Mouse (Mus musculus): ENCODE results near the gene Rnf227. TPM values are rescaled to one million over a fixed set of nuclear protein-coding genes. Genes with fewer than 3 reads are reported as not detected.

Gene Rnf227
- polyA plus RNA-seq, 1 experiment, result 2.5 TPM

DNA sequence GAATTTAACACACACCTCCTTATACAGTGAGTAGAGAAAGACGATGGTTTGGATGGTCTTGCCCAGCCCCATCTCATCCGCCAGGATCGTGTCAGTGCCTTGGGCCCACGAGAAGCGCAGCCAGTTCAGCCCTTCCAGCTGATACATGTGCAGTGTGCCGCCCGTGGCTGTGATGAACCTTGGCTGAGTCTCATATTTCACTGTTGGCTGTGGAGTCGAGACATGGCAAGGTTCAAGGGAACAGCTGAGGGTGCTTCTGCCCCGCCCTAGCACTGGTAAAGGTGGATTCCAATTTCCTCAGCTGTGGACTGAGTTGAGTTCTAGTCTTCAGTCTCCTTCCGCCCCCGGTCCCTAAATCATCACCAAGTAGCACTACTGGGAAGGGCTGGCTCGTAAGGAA is 17.4 kb downstream of the Rnf227 start:
- H3K36me3 ChIP-seq (ENCODE audit: control insufficient read depth, insufficient read depth), result peaks cover 46% of the 10 kb centered on the region
- no peaks in the 10 kb centered on the region for H3K27me3 ChIP-seq (ENCODE audit: control insufficient read depth, insufficient read depth, insufficient read length)
- H3K79me2 ChIP-seq (ENCODE audit: control insufficient read depth, insufficient read depth), result no peaks in the 10 kb centered on the region
- peak overlapping the region; percentile 66 for H3K4me2 ChIP-seq (ENCODE audit: low read depth)
- H3ac ChIP-seq (ENCODE audit: control insufficient read depth, insufficient read length), result no peak overlapping the region
- TF ChIP-seq TCF3 (IDR thresholded peaks at IDR 0.05; ENCODE audit: insufficient read length, low read depth) (peak; percentile 12), REST (IDR thresholded peaks at IDR 0.05; ENCODE audit: insufficient read depth, insufficient read length) (no peak), USF1 (IDR thresholded peaks at IDR 0.05; ENCODE audit: low read depth) (no peak), TCF12 (IDR thresholded peaks at IDR 0.05; ENCODE audit: insufficient read depth, poor library complexity, severe bottlenecking) (peak; percentile 77), POLR2A (IDR thresholded peaks at IDR 0.05; ENCODE audit: insufficient read length, low read depth) (peak; percentile 60), E2F4 (IDR thresholded peaks at IDR 0.05; ENCODE audit: insufficient read depth) (no peak), MYOD1 (IDR thresholded peaks at IDR 0.05; ENCODE audit: control insufficient read depth in 1 of 3, insufficient read length in 2 of 3, low read depth in 2 of 3) (peak; percentile 40 to 95 (median 85)), SRF (IDR thresholded peaks at IDR 0.05; ENCODE audit: control insufficient read depth, insufficient read length, low read depth) (no peak), MYOG (IDR thresholded peaks at IDR 0.05; ENCODE audit: control insufficient read depth in 1 of 3, insufficient read depth in 1 of 3, insufficient read length in 2 of 3, low read depth in 2 of 3) (peak; percentile 76 to 96 (median 80)), POLR2AphosphoS2 (IDR thresholded peaks at IDR 0.05; ENCODE audit: insufficient read length, low read depth) (peak; percentile 20), CEBPB (IDR thresholded peaks at IDR 0.05; ENCODE audit: insufficient read depth, poor library complexity, severe bottlenecking) (no peak), MAX (IDR thresholded peaks at IDR 0.05; ENCODE audit: low read depth) (no peak)
- peak overlapping the region; percentile 8 for H3K4me3 ChIP-seq

DNA sequence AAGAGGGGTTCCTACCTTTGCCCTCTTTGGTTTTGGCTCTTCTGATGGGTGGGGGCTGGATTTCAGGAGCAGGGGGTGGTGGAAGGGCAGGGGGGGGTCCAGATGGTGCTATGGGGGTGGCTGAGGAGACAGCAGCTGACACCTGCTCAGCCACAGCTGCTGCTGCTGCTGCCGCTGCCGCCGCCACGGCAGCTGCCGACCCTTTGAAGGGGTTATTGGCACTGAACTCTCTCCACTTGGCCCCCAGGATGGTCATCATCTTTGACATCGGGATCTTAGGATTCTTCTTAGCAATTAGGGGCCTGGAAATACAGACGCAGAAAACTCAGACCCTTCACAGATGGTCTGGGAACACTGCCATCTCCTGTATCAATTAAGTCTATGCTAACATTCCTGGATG is 21.8 kb downstream of the Rnf227 start:
- Histone ChIP-seq H3K4me3 (no peak overlapping the region), H3K27me3 (ENCODE audit: control insufficient read depth, insufficient read depth, insufficient read length) (no peaks in the 10 kb centered on the region), H3K79me2 (ENCODE audit: control insufficient read depth, insufficient read depth) (peaks cover 13% of the 10 kb centered on the region), H3K4me2 (ENCODE audit: low read depth) (peak overlapping the region; percentile 3), H3K36me3 (ENCODE audit: control insufficient read depth, insufficient read depth) (peaks cover 21% of the 10 kb centered on the region), H3ac (ENCODE audit: control insufficient read depth, insufficient read length) (no peak overlapping the region)
- TF ChIP-seq POLR2AphosphoS2 (IDR thresholded peaks at IDR 0.05; ENCODE audit: insufficient read length, low read depth) (no peak), POLR2A (IDR thresholded peaks at IDR 0.05; ENCODE audit: insufficient read length, low read depth) (no peak), TCF12 (IDR thresholded peaks at IDR 0.05; ENCODE audit: insufficient read depth, poor library complexity, severe bottlenecking) (peak; percentile 86), TCF3 (IDR thresholded peaks at IDR 0.05; ENCODE audit: insufficient read length, low read depth) (peak; percentile 98), MYOG (IDR thresholded peaks at IDR 0.05; ENCODE audit: control insufficient read depth in 1 of 3, insufficient read depth in 1 of 3, insufficient read length in 2 of 3, low read depth in 2 of 3) (peak in 2 of 3 experiments; percentile 96 to 97), USF1 (IDR thresholded peaks at IDR 0.05; ENCODE audit: low read depth) (no peak), MAX (IDR thresholded peaks at IDR 0.05; ENCODE audit: low read depth) (no peak), SRF (IDR thresholded peaks at IDR 0.05; ENCODE audit: control insufficient read depth, insufficient read length, low read depth) (no peak), MYOD1 (IDR thresholded peaks at IDR 0.05; ENCODE audit: control insufficient read depth in 1 of 3, insufficient read length in 2 of 3, low read depth in 2 of 3) (peak in 2 of 3 experiments; percentile 98 to 99), CEBPB (IDR thresholded peaks at IDR 0.05; ENCODE audit: insufficient read depth, poor library complexity, severe bottlenecking) (no peak), REST (IDR thresholded peaks at IDR 0.05; ENCODE audit: insufficient read depth, insufficient read length) (no peak), E2F4 (IDR thresholded peaks at IDR 0.05; ENCODE audit: insufficient read depth) (no peak)

- no peak overlapping the region for H3ac ChIP-seq (ENCODE audit: control insufficient read depth, insufficient read length)
- no peaks in the 10 kb centered on the region for H3K27me3 ChIP-seq (ENCODE audit: control insufficient read depth, insufficient read depth, insufficient read length)
- H3K79me2 ChIP-seq (ENCODE audit: control insufficient read depth, insufficient read depth), result peaks cover 13% of the 10 kb centered on the region
- no peak for TF ChIP-seq REST (IDR thresholded peaks at IDR 0.05; ENCODE audit: insufficient read depth, insufficient read length)
- TF ChIP-seq MYOD1 (IDR thresholded peaks at IDR 0.05; ENCODE audit: control insufficient read depth in 1 of 3, insufficient read length in 2 of 3, low read depth in 2 of 3), result no peak
- no peak for TF ChIP-seq POLR2A (IDR thresholded peaks at IDR 0.05; ENCODE audit: insufficient read length, low read depth)
- no peak for TF ChIP-seq TCF12 (IDR thresholded peaks at IDR 0.05; ENCODE audit: insufficient read depth, poor library complexity, severe bottlenecking)
- TF ChIP-seq TCF3 (IDR thresholded peaks at IDR 0.05; ENCODE audit: insufficient read length, low read depth), result no peak
- TF ChIP-seq USF1 (IDR thresholded peaks at IDR 0.05; ENCODE audit: low read depth), result no peak
- no peak for TF ChIP-seq CEBPB (IDR thresholded peaks at IDR 0.05; ENCODE audit: insufficient read depth, poor library complexity, severe bottlenecking)
- no peak for TF ChIP-seq POLR2AphosphoS2 (IDR thresholded peaks at IDR 0.05; ENCODE audit: insufficient read length, low read depth)
- TF ChIP-seq MYOG (IDR thresholded peaks at IDR 0.05; ENCODE audit: control insufficient read depth in 1 of 3, insufficient read depth in 1 of 3, insufficient read length in 2 of 3, low read depth in 2 of 3), result no peak
- no peak for TF ChIP-seq E2F4 (IDR thresholded peaks at IDR 0.05; ENCODE audit: insufficient read depth)
- no peak for TF ChIP-seq SRF (IDR thresholded peaks at IDR 0.05; ENCODE audit: control insufficient read depth, insufficient read length, low read depth)
- TF ChIP-seq MAX (IDR thresholded peaks at IDR 0.05; ENCODE audit: low read depth), result no peak
- no peak overlapping the region for H3K4me3 ChIP-seq
- peaks cover 18% of the 10 kb centered on the region for H3K36me3 ChIP-seq (ENCODE audit: control insufficient read depth, insufficient read depth)
- H3K4me2 ChIP-seq (ENCODE audit: low read depth), result peak overlapping the region; percentile 3
These were observed 22.2 kb downstream of the Rnf227 start for GRCm38 (mm10) chr11:69362479-69362878.

DNA sequence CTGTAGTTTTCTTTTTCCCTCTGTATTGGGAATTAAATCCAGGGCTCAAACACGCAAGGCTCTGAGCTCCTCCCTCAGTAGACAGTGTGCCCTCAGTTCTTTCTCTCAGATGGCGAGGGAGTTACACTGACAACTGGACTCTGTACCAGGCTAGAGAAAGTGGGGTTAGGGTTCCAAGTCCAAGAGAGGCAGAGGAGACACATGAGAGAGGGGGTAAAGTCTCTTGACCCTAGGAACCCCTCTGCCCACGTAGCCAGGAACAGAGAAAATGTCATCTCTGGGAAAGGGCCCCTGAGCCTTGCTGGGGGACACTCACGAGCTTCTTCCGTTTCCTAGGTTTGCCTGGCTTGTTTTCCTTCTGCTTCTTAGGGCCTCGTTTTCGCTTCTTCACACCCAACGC is 24.1 kb downstream of the Rnf227 start:
- H3K36me3 ChIP-seq (ENCODE audit: control insufficient read depth, insufficient read depth), result peaks cover 18% of the 10 kb centered on the region

DNA sequence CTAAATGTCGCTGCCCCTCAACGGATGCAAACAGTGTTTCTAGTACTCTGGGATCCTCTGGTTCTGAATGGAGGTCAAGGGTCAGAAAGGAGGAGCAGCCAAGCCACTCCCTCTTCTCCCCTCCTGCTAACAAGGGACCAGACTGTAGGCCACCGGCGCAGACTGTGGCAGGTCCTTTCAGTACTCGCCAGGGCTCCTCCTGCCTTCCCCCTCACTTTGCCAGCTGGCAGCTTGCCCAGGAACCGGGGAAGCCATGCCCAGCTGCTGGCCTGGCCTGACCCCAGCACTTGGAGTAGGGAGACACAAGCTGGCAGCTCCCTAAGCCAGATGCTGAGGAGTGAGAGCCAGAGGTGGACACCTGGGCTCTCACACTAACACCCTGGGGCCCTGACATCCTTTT is 24.6 kb downstream of the Rnf227 start:
- no peak overlapping the region for H3ac ChIP-seq (ENCODE audit: control insufficient read depth, insufficient read length)
- peak overlapping the region; percentile 99 for H3K4me2 ChIP-seq (ENCODE audit: low read depth)
- TF ChIP-seq POLR2A (IDR thresholded peaks at IDR 0.05; ENCODE audit: insufficient read length, low read depth) (peak; percentile 35), TCF12 (IDR thresholded peaks at IDR 0.05; ENCODE audit: insufficient read depth, poor library complexity, severe bottlenecking) (peak; percentile 58), USF1 (IDR thresholded peaks at IDR 0.05; ENCODE audit: low read depth) (no peak), MYOG (IDR thresholded peaks at IDR 0.05; ENCODE audit: control insufficient read depth in 1 of 3, insufficient read depth in 1 of 3, insufficient read length in 2 of 3, low read depth in 2 of 3) (peak; percentile 38 to 94 (median 79)), E2F4 (IDR thresholded peaks at IDR 0.05; ENCODE audit: insufficient read depth) (no peak), MYOD1 (IDR thresholded peaks at IDR 0.05; ENCODE audit: control insufficient read depth in 1 of 3, insufficient read length in 2 of 3, low read depth in 2 of 3) (peak in 2 of 3 experiments; percentile 87 to 92), TCF3 (IDR thresholded peaks at IDR 0.05; ENCODE audit: insufficient read length, low read depth) (peak; percentile 50)
- peaks cover 13% of the 10 kb centered on the region for H3K79me2 ChIP-seq (ENCODE audit: control insufficient read depth, insufficient read depth)
- no peaks in the 10 kb centered on the region for H3K27me3 ChIP-seq (ENCODE audit: control insufficient read depth, insufficient read depth, insufficient read length)
- peaks cover 18% of the 10 kb centered on the region for H3K36me3 ChIP-seq (ENCODE audit: control insufficient read depth, insufficient read depth)
- peak overlapping the region; percentile 56 for H3K4me3 ChIP-seq

More for the DNA sequence above, 24.1 kb downstream of the Rnf227 start:
- Histone ChIP-seq H3K4me3 (peak overlapping the region; percentile 56), H3K4me2 (ENCODE audit: low read depth) (peak overlapping the region; percentile 99), H3K27me3 (ENCODE audit: control insufficient read depth, insufficient read depth, insufficient read length) (no peaks in the 10 kb centered on the region), H3ac (ENCODE audit: control insufficient read depth, insufficient read length) (no peak overlapping the region), H3K79me2 (ENCODE audit: control insufficient read depth, insufficient read depth) (peaks cover 13% of the 10 kb centered on the region)
- TF ChIP-seq TCF3 (IDR thresholded peaks at IDR 0.05; ENCODE audit: insufficient read length, low read depth), result no peak

Measured in myocyte (in vitro differentiated cells).